Mouse (Mus musculus): ENCODE results near the gene Prkcg. TPM values are rescaled to one million over a fixed set of nuclear protein-coding genes. Genes with fewer than 3 reads are reported as not detected.

Prkcg gene
- total RNA-seq, 4 experiments from 2014 or later: 228 to 253 (median 241) TPM

GRCm38 (mm10) chr7:3360678-3361077 lies 71.7 kb downstream of the Prkcg start:
- no peak for DNase-seq (ENCODE audit: low spot score in 2 of 2)

GRCm38 (mm10) chr7:3365547-3366279 lies 76.7 kb downstream of the Prkcg start:
- DNase-seq (ENCODE audit: low spot score in 2 of 2): no peak

GRCm38 (mm10) chr7:3366705-3367516 lies 77.9 kb downstream of the Prkcg start:
- no peak for DNase-seq (ENCODE audit: low spot score in 2 of 2)

GRCm38 (mm10) chr7:3367569-3367968 lies 78.6 kb downstream of the Prkcg start:
- DNase-seq (ENCODE audit: low spot score in 2 of 2): no peak

GRCm38 (mm10) chr7:3368311-3368710 lies 79.3 kb downstream of the Prkcg start:
- DNase-seq (ENCODE audit: low spot score in 2 of 2): no peak

- no peak for DNase-seq (ENCODE audit: low spot score in 2 of 2)
Observed at GRCm38 (mm10) chr7:3369189-3369588, 80.2 kb downstream of the Prkcg start.

- DNase-seq (ENCODE audit: low spot score in 2 of 2): no peak
Observed at GRCm38 (mm10) chr7:3370407-3370806, 81.4 kb downstream of the Prkcg start.

GRCm38 (mm10) chr7:3372376-3372775 lies 83.4 kb downstream of the Prkcg start:
- no peak for DNase-seq (ENCODE audit: low spot score in 2 of 2)

GRCm38 (mm10) chr7:3373754-3374153 lies 84.8 kb downstream of the Prkcg start:
- DNase-seq (ENCODE audit: low spot score in 2 of 2): no peak

- DNase-seq (ENCODE audit: low spot score in 2 of 2): no peak
Observed at GRCm38 (mm10) chr7:3376831-3377230, 87.9 kb downstream of the Prkcg start.

Other genes with a start within 250 kb of the Prkcg start
- not detected for gene AU018091, start 120.0 kb upstream of the Prkcg start, total RNA-seq (2022)
- gene Nlrp12, start 39.4 kb upstream of the Prkcg start, total RNA-seq (2022): not detected
- 10 to 100 TPM; 42.1 to 50.5 (median 47.1) TPM for gene Myadm, start 99 bp upstream of the Prkcg start, total RNA-seq (2022)
- 100 to 1,000 TPM; 173 to 194 (median 181) TPM for gene Cacng7, start 43.8 kb downstream of the Prkcg start, total RNA-seq (2022)
- gene Cacng8, start 101.5 kb downstream of the Prkcg start, total RNA-seq (2022): 100 to 1,000 TPM; 146 to 153 (median 150) TPM
- 1 to 10 TPM; 1.0 to 2.5 (median 1.9) TPM for gene Cacng6, start 135.0 kb downstream of the Prkcg start, total RNA-seq (2022)
- not detected for gene Tarm1, start 213.4 kb downstream of the Prkcg start, total RNA-seq (2022)